Mouse (Mus musculus) NIH3T3 (cell line): Measurements from ENCODE around the gene Filip1l.
A peak's percentile ranks its signal among the peaks of the same experiment; 100 is the strongest.
"Not testable (repeated sequence)": the region's sequence is repeated elsewhere in the genome, so short reads cannot be mapped to it uniquely, and the experiment has no call there.

ENCODE experiments used
- DNase-seq: peaks from one replicate; pipeline ENCODE4 v3.0.0-alpha.2; 2012; ENCODE audit warnings: low read depth

Filip1l gene

DNA sequence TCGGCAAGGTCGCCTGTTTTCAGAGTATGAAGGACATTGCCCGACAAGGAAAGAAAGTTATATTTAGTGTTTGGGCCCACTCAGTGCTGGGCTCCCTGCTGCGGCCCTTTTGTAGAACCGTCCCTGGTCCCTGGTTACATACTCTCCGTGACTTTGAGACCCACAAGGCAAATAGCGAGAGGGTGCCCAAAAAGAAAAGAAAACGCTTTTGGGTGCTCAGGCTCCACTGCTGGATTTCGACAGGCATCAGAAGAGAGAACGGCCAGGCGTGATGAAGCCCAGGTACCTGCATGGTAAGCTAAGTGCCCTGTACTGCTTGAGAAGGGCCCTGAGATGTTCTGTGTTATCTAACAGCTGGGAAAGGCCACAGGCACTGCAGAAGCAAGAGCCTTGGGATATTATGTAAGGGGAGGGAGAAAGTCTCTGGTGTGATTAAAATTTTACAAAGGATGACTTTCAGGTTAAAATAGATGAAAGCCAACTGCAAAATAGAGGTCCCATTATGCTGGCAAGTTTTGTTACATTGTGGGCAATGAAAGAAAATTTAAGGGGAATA is 351 bp downstream of the Filip1l start:
- DNase-seq: no peak

DNA sequence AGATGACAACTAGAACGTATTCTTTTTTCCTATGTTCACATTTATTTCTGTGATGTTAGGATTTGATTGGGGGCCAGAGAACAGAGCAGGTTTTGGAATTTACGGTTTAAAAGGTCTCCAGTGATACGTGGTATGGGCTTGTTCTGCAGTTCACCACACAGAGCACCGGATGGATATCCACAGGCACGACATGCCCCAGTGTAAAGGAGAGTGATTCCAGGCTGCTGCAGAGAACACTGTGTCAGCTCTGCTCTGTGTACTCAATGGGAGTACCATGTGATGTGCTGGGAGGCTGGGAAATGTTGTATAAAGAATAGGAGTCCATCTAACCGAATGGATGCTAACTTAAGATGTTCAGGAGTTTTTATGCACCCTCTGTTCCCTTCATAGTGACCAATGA is 1.0 kb downstream of the Filip1l start:
- no peak for DNase-seq

DNA sequence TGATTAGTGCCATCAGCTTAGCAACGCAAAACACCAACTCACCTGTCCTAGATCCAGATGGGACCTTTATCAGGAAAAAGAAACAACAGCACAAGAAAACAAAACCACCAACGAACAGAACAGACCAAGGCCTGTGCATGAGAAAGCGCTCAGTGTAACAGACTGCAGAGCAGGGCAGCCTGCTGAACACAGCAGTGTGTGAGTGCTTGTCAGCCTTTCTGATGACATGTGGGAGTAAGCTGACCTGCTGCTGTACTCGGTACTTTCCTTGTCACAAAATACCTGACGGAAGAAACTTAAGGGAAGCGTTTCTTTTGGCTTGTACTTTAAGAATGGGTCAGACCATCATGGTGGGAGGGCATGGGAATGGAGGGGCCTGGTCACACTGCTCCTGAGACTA is 3.6 kb downstream of the Filip1l start:
- no peak for DNase-seq

DNA sequence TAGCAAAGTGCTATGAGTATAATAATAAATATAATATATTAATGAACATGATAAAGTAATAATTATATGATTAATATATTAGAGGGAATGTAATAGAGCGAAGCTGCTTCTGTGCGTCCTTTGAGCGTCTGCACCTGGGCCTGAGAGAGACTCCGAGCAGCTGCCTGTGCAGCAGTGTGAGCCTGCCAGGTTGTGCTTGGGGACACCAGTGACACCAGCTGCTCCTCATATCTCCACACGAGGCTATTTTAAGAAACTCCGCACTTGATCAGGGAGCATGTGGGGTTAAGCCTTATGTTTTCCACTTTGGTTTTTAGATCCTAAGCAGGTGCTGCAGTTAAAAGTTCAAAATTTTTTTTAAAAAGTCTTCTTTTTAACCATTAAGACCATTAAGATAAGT is 4.1 kb downstream of the Filip1l start:
- DNase-seq: no peak

DNA sequence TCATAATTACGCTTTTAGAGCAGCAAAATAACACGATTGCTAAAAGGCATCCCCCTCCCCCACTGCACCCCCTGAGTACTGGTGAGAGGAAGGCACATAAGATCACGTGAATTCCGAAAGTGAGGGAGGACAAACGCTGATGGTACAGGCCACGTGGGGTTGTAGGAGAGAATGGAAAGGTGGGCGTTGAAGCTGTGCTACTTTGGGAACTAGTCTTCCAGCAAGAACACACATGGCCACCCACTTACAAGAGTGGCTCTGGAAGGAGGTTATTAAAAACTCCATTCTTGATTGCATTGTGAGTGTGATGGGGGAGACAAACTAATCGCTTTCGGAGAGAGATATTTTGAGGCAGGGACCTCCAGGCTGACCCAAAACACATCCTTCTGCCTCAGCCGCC is 6.4 kb downstream of the Filip1l start:
- DNase-seq: no peak

DNA sequence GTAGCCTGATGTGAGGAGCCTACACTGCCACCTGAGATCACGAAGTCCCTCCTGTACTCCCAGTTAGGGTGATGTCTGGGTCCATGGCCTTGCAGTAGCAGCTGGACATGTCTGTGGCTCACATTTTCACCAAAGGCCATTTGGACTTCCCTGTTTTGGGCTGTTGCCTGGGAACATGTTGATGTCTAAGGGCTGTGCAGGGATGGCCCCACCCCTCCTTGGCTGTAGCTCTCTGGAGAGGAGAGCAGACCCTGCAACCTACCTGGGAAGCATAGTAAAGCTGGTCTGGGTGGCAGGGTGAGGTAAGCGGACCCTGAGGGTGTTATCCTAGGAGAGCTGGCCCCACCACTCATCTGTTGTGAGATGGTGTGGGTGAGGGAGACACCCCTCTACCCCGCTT is 7.9 kb downstream of the Filip1l start:
- DNase-seq: no peak

DNA sequence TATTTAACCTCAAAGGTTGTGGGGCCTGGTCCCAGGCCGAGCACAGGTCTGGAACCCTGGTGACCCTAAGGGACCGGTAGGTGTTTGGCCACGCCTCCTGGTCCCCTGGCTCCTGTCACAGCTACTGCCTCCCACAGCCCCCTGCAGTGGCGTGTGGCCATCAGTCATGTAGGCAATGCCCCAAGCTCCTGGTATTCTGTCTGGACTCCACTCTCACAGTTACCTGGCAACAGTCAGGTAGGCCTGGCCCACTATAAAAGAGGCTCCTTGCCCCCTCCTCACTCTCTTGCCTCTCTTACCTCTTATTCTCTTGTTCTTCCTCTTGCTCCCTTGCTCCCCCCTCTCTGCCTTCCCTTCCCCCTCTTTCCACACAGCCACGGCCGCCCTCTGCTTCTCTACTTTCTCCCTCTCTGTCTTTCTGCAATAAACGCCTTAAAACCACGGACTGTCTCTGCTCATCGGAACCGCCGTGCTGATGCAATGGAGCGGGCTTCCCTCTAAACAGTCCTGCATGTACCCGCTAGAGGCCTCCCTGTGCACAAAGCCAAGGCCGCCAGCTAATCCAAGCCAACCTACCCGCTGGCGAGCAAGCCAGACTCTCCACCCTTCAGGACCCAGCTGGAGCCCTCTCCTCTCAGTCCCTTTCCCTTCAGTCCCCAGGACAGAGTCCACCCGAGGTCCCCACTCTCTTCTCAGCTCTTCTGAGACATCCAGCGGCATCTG is 9.9 kb downstream of the Filip1l start:
- DNase-seq: no peak

DNA sequence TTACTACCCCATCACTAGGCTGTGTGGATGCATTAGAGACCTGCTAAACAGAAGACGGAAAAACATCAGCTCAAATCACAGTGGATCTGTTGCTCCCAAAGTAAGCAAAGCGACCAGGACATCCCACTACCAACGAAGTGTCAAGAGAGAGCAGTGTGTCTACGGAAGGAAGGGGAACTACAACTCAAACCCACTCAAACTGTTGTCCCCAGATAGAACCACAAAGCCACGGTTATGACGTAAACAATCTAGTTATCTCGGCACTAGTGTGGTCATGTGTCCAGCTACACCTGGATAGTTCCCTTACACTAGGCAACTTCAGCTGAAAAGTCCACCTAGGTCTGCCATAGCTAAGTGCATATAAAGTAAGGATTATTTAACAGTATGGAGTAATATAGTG is 11.6 kb downstream of the Filip1l start:
- no peak for DNase-seq

DNA sequence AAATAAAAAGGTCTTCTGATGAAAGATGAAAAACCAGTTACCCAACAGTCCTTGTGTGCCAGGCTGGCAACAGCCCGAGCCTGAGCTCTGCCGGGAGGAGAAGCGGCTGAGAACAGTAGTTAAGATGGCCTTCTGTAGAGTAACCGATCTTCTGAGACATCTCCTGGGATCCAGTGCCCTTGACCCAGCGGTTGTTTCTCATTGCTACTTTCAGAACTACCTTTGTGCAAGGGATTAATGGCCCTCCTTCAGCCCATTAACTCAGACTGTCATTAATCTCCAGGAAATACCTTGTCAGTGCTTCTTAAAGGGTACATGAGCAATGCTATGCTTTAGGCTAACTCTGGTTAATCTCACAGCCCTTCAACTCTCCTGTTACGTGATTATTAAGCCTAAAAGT is 13.2 kb downstream of the Filip1l start:
- no peak for DNase-seq

DNA sequence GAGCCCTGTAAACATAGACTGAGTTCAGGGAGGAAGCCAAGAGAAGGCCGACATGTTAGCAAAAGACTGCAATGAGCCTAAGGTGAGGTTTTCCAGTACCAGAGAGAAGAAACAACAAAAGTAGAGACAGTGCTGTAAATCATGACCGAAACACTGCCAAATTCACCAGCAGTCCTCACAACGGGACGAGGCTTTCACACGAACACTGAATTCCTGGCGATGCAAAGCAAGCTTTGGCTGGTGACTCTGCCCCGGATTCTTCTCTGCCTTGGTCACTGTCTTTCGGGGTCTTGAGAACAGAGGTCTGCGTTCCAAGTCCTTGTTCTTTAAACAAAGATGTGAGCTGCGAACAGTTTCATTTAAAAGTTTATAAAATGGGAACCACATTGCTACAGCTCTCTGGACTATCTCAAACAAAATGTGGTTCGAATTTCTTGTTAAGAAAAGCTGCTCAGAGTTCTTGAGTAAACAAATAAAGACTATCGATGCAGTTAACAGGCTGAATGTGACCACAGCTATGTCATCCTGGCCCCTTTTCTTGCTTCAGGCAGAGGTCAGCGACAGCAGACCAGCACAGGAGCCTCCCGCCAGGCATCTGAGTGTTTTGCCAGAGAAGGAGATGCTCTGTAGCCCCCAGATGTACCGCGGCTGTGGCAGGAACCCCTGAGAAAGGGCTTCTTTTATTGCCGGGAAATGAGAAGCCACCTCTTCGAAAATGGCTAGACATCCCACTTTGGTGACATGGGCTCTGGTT is 14.2 kb downstream of the Filip1l start:
- peak; percentile 51 for DNase-seq

DNA sequence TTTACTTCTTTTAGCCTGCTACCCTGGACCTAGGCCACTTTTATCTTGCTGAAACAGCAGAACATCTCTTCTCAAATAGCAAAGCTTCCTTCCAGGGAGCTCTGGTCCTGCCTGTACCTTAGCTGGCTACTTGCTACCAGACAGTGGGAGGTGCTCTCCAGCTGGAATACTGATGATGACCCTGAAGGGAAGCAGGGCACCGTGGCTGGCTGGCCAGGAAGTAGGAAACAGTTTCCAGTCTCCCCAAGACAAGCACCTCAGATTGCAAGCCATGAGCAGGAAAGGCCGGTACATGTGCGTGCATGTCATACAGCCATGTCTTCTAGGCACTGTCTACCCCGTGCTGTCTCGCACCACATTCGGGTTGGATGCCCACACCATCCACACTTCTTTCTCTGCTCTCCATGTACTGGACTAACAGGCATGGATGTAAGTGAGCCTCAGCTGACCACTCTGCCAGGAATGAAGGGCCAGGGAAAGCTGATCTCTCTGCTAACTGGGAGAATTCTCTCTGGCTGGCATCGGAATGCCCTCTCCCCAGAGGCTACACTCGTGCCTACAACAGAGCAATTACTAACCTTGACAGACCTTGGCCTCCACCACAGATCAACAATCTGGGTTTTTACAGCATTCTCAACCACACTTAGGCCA is 17.1 kb downstream of the Filip1l start:
- DNase-seq: peak; percentile 28

DNA sequence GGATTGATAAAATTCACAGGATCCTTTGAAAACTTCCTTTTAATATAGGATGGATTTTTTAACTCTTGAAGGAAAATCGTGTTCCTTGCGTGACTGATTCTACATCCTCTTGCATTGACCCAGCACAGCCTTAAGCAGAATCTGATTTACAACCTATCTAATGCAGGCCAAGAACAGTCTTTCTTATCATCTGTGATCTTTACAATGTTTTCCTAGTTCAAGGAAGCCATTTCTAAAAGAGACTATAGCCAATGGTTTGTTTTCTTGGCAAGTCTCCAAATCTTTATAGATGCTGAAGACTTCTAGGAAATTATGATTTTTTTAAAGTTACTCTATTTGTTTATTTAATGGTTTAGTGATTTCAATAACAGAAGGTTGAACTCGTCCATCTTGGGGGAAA is 19.3 kb downstream of the Filip1l start:
- DNase-seq: no peak

DNA sequence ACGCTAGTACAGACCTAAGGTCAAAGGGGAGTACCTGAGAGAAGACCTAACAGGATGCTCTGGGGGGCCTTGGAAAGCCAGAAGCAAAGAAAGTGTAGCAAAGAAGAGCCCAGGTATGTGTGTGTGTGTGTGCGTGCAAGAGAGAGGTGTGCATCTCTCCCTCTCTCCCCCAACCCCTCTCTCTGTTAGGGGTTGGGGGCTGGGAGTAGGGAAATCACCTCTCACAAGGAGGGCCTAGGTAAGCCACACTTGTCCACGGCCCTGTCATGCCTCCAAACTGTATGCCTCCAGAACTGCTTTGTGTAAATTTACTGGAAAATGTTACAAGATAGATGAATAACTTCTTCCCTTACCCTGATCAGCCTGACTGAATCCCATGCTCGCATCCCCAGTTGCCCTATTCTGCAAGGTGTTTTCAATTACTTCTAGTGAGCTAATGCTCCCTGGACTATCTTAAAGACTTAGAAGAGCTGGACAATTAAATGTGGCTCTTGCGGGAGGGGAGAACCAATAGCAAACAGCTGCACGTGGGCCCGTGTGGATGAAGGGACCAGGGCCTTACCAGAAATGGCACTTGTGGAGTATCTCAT is 22.4 kb downstream of the Filip1l start:
- no peak for DNase-seq

DNA sequence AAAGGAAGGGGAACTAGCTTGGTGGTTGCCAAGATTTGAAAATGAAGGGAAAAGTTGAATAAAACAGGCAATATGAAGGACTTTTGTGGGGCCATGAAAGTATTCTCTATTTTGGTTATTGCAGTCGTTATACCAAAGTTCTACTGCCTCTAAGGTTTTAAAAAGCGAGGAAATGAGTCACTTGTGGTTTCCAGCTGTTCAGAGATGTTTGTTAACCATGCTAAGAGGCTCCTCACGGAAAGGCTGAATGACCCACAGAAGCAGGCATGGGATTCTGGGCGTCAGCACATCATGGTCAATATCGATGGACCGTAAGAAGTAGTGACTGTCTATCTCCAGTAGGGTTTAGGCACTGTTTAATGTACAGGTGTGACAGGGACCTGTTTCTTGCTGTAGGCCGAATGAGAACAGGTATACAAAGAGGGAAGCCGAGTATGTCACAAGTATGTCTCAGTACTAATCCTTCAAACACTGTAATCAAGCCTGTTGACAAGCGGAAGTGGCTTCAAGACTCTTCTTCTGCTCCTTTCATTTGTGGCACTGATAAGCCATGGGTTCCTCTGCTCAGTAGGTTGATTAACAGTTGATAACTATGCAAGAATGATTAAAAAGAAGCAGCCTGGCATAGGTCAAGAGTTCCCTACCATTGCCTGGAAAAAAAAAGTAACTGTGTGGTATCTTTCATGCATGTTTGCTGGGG is 25.9 kb downstream of the Filip1l start:
- no peak for DNase-seq

DNA sequence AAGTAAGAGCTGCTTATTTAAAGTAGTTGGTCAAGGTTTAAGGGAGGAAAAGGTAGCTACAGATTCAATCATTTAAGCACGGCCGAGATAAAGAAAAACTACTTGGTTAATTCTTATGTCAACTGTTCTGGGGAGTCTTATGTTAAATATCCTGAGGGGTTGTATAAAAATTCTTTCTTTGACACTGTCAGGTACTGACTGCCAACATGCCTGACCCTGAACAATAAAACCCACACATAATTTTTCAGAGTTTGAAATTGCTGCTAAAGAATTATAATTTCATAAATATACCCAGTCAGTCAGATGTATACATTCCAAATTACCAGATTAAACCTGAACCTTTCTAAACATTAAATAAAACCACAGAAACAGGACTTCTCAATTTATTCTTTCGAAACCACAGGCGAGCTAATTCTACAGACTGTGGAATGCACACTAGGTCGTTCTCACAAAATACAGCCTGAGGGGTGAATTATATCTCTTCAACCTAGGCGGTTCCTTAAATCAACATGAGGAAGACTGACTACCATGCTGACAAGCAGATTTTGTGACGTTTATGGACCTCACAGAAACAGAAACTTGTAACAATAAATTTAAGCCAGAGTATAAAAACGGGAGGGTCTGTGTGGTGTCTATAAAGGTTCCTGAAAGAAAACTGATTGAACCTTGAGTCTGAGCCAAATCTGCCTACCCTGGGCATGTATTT is 30.5 kb downstream of the Filip1l start:
- DNase-seq: peak; percentile 57

DNA sequence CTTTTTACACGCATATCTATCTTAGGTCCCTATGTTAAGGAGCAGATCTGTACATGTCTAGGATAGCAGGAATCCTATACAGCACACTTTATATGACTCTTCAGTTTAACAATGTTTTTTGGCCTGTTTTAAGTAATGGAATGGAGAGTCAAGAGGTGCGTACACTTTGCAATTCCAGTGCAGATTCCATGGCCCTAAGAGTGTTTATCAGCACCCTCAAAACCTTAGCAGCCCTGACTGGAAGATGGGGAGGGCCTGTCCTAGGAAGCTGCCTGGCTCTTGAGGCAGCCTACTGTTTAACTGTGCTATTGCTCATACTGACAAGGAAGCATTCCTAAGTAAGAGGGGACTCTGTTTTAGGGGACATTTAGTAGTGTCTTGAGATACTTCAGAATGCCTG is 31.4 kb downstream of the Filip1l start:
- no peak for DNase-seq

DNA sequence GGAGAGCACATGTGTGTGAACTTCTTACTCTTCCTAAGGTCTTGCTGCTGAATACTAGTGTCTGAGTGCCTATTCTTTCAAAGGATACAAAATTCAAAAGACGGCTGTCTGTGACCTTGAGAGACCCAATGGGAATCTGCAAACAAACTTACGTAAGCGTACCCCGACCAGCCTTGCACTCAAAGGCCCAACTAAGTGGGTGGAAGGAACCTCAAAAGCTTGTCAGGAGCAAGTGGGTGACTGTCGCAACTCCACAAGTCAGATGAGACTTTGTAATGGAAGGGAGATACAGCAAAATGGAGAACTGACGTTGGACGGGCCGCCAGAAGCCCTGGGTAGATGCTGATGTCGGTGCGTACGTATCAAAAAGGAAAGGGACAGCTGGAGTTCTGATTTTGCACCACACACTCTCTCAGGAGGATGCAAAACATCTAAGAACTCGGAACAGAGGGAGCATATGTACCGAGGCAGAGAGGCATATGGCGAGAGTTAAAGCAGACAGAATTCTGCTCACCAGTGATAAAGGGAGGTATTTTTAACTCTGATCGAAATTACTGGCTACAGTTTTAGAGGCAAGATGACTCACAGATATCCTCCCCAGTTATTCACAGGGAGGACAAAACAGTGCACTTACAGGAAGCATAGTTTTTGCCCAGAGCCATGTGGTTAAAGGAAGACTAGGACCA is 36.8 kb downstream of the Filip1l start:
- DNase-seq: peak; percentile 48

DNA sequence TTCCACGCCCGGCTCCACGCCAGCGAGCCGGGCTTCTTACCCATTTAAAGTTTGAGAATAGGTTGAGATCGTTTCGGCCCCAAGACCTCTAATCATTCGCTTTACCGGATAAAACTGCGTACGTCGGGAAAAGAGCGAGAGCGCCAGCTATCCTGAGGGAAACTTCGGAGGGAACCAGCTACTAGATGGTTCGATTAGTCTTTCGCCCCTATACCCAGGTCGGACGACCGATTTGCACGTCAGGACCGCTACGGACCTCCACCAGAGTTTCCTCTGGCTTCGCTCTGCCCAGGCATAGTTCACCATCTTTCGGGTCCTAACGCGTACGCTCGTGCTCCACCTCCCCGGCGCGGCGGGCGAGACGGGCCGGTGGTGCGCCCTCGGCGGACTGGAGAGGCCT is 38.3 kb downstream of the Filip1l start:
- DNase-seq: not testable (repeated sequence)

DNA sequence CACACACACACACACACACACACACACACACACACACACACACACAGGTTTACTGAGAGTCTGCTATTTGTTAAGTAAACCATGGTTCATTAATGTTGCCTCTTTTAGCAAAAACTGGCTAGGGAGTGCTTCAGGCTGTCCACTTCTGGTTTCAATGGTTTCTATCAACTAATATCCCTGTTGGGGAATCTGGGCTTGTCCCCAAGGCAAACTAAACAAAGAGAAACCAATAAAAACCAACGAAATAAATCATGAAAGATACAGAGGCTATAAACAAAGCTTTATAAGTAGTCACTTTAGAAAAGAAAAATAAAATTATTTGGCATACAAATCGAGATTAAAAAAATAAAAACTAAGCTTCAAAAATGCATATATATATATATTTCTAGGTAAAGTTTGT is 39.6 kb downstream of the Filip1l start:
- no peak for DNase-seq

DNA sequence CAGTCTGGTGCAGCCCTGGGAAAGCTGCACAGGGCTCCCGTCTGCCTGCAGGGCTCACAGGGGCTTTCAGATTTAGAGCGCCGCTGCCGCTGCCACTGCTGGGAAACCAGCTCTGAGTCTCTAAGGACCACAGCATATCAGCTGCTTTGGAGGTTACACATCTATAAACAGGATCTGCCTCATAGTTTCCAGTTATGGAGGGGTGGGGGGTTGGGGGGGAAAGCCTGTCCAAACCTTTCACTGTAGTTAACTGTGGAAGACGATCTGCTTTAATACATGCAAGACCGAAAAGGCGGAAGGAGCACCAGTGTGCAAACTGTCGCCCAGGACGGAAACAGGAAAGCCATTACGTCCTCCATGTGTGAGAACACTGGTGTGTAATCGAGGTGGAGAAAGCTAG is 40.3 kb downstream of the Filip1l start:
- DNase-seq: no peak

DNA sequence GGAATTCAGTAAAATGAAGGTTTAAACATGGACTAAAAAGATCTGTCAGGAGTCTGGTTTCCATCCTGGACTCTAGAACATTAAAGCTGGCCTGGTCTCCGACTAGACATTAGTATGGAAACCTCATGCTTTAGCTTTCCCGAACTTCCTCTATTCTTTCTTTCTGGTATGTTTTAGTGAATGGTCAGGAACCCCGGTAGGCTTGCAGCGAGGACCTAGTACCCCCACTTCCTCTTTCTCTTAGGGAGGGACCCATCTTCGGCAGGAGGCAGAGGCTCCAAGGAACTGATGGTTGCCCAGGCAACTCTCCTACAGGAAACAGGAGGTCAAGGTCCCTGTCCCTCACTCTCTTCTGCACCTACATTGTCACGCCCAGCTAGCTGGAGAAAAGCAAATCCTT is 43.4 kb downstream of the Filip1l start:
- no peak for DNase-seq
